Mouse (Mus musculus) midbrain, embryonic 15.5 days (tissue): ENCODE results near the gene Ssr4. TPM values are rescaled to one million over a fixed set of nuclear protein-coding genes. Genes with fewer than 3 reads are reported as not detected.
"Not testable (repeated sequence)": the region's sequence is repeated elsewhere in the genome, so short reads cannot be mapped to it uniquely, and the experiment has no call there.

ENCODE experiments used
- ATAC-seq: fragments of 200-750 bp; cut with Nextera tagmentation; replicated peaks from 2 replicates; pipeline ENCODE4 v1.8.0; 2017; ENCODE audit warnings: moderate TSS enrichment
- H3K27ac ChIP-seq: fragments of 300-500 bp; sonication (generic); 2 replicates; pipeline ENCODE4 v1.5.1; 2015; ENCODE audit warnings: mild to moderate bottlenecking, inconsistent platforms
- H3K27me3 ChIP-seq: fragments of 300-500 bp; sonication (generic); replicated peaks from 2 replicates; pipeline ENCODE4 v1.6.1; 2015; ENCODE audit warnings: inconsistent platforms
- H3K36me3 ChIP-seq: fragments of 300-500 bp; sonication (generic); replicated peaks from 2 replicates; pipeline ENCODE4 v1.6.1; 2015; ENCODE audit warnings: inconsistent platforms
- H3K4me1 ChIP-seq: fragments of 300-500 bp; sonication (generic); 2 replicates; pipeline ENCODE4 v1.6.1; 2015; ENCODE audit warnings: inconsistent platforms
- H3K4me2 ChIP-seq: fragments of 300-500 bp; sonication (generic); 2 replicates; pipeline ENCODE4 v1.6.1; 2015; ENCODE audit warnings: inconsistent platforms, mild to moderate bottlenecking, moderate library complexity
- H3K4me3 ChIP-seq: fragments of 300-500 bp; sonication (generic); 2 replicates; pipeline ENCODE4 v1.5.1; 2015; ENCODE audit warnings: mild to moderate bottlenecking, inconsistent platforms
- H3K9ac ChIP-seq: fragments of 300-500 bp; sonication (generic); 2 replicates; pipeline ENCODE4 v1.6.1; 2015; ENCODE audit warnings: mild to moderate bottlenecking, inconsistent platforms
- H3K9me3 ChIP-seq: fragments of 300-500 bp; sonication (generic); 2 replicates; pipeline ENCODE4 v1.6.1; 2016; ENCODE audit warnings: inconsistent platforms
- WGBS: fragments of 180-500 bp; shearing (Covaris S2); methylation state at CpG from one replicate; pipeline ENCODE4 v1.1.7; 2015; ENCODE audit warnings: mixed read lengths; 5-methylcytosine and 5-hydroxymethylcytosine counted together
- polyA plus RNA-seq: library from polyadenylated mRNA; unstranded; fragments of >200 nt; fragmentation: Nextera tagmentation; extraction: Ambion mirVana; gene quantifications from 2 replicates; pipeline ENCODE4 v1.2.1, GENCODE M21; 2015

Ssr4 gene
- 134 and 140 TPM in 2 replicates for polyA plus RNA-seq

GRCm38 (mm10) chrX:73786364-73787224, at the start of gene Ssr4, which contains the start of gene Idh3g:
Gene Ssr4 (plus strand): TSS chrX:73787028.
Gene Idh3g (minus strand): TSS chrX:73786897.
- H3K9ac ChIP-seq: peak within 1 kb of the TSS; percentile 63
- peaks cover 6% of the 10 kb centered on the region; the same call in 1 of the 2 replicates for H3K36me3 ChIP-seq
- H3K27ac ChIP-seq: peak within 1 kb of the TSS; percentile 90
- 26% methylated on average over 52 of the region's 52 CpGs for WGBS
- ATAC-seq: peak; percentile 98
- peaks cover 28% of the 10 kb centered on the region for H3K4me1 ChIP-seq
- peak within 1 kb of the TSS; percentile 49 for H3K4me3 ChIP-seq
- H3K9me3 ChIP-seq: no peaks in the 10 kb centered on the region
- H3K4me2 ChIP-seq: peak within 1 kb of the TSS; percentile 58
- H3K27me3 ChIP-seq: no peaks in the 10 kb centered on the region

- WGBS: 89% methylated on average over 1 of the region's 1 CpGs
Observed at GRCm38 (mm10) chrX:73738155-73738554, 48.7 kb upstream of the Ssr4 start.

GRCm38 (mm10) chrX:73739151-73739550, 47.7 kb upstream of the Ssr4 start:
- Histone ChIP-seq H3K9ac (no peak overlapping the region), H3K9me3 (no peaks in the 10 kb centered on the region), H3K36me3 (no peaks in the 10 kb centered on the region), H3K27ac (no peak overlapping the region), H3K4me2 (no peak overlapping the region), H3K4me1 (no peaks in the 10 kb centered on the region), H3K27me3 (no peaks in the 10 kb centered on the region), H3K4me3 (no peak overlapping the region)
- WGBS: 69% methylated on average over 5 of the region's 5 CpGs
- no peak for ATAC-seq

More at GRCm38 (mm10) chrX:73738155-73738554, 48.7 kb upstream of the Ssr4 start:
- no peak for ATAC-seq
- Histone ChIP-seq H3K36me3 (no peaks in the 10 kb centered on the region), H3K27me3 (no peaks in the 10 kb centered on the region), H3K4me1 (no peaks in the 10 kb centered on the region), H3K9ac (no peak overlapping the region), H3K4me2 (no peak overlapping the region), H3K27ac (no peak overlapping the region), H3K9me3 (no peaks in the 10 kb centered on the region), H3K4me3 (no peak overlapping the region)

GRCm38 (mm10) chrX:73739841-73740240, 47.0 kb upstream of the Ssr4 start:
- not testable (repeated sequence) for H3K4me2 ChIP-seq, H3K27ac ChIP-seq, H3K27me3 ChIP-seq, H3K4me3 ChIP-seq, H3K9ac ChIP-seq, H3K36me3 ChIP-seq, H3K9me3 ChIP-seq, ATAC-seq, H3K4me1 ChIP-seq
- 93% methylated on average over 7 of the region's 7 CpGs for WGBS

GRCm38 (mm10) chrX:73744774-73745481, 41.9 kb upstream of the Ssr4 start:
- Histone ChIP-seq H3K27me3 (no peaks in the 10 kb centered on the region), H3K4me3 (no peak overlapping the region), H3K9me3 (no peaks in the 10 kb centered on the region), H3K4me1 (no peaks in the 10 kb centered on the region), H3K4me2 (no peak overlapping the region), H3K27ac (no peak overlapping the region), H3K36me3 (no peaks in the 10 kb centered on the region), H3K9ac (no peak overlapping the region)
- WGBS: 88% methylated on average over 1 of the region's 1 CpGs
- no peak for ATAC-seq

GRCm38 (mm10) chrX:73748977-73749376, 37.9 kb upstream of the Ssr4 start:
- H3K4me1 ChIP-seq: no peaks in the 10 kb centered on the region
- no peak overlapping the region for H3K4me3 ChIP-seq
- H3K27me3 ChIP-seq: no peaks in the 10 kb centered on the region
- no peak for ATAC-seq
- H3K9me3 ChIP-seq: no peaks in the 10 kb centered on the region
- H3K9ac ChIP-seq: no peak overlapping the region
- 86% methylated on average over 1 of the region's 1 CpGs for WGBS
- H3K4me2 ChIP-seq: no peak overlapping the region
- no peaks in the 10 kb centered on the region for H3K36me3 ChIP-seq
- no peak overlapping the region for H3K27ac ChIP-seq

GRCm38 (mm10) chrX:73756334-73757140, 30.3 kb upstream of the Ssr4 start, which contains the start of gene Plxnb3:
Gene Plxnb3 (plus strand): TSS chrX:73757090.
- H3K27ac ChIP-seq: no peak within 1 kb of the TSS
- no peaks in the 10 kb centered on the region for H3K4me1 ChIP-seq
- ATAC-seq: no peak
- no peaks in the 10 kb centered on the region for H3K36me3 ChIP-seq
- no peaks in the 10 kb centered on the region for H3K9me3 ChIP-seq
- H3K27me3 ChIP-seq: no peaks in the 10 kb centered on the region
- H3K4me3 ChIP-seq: no peak within 1 kb of the TSS
- no peak within 1 kb of the TSS for H3K9ac ChIP-seq
- no peak within 1 kb of the TSS for H3K4me2 ChIP-seq
- 57% methylated on average over 5 of the region's 5 CpGs for WGBS

- Histone ChIP-seq H3K9me3 (no peaks in the 10 kb centered on the region), H3K27me3 (no peaks in the 10 kb centered on the region), H3K36me3 (no peaks in the 10 kb centered on the region), H3K9ac (no peak overlapping the region), H3K4me2 (no peak overlapping the region), H3K27ac (no peak overlapping the region), H3K4me3 (no peak overlapping the region), H3K4me1 (no peaks in the 10 kb centered on the region)
- no peak for ATAC-seq
- 78% methylated on average over 13 of the region's 13 CpGs for WGBS
Observed at GRCm38 (mm10) chrX:73758611-73759290, 28.1 kb upstream of the Ssr4 start.

- Histone ChIP-seq H3K27ac (no peak overlapping the region), H3K4me1 (no peaks in the 10 kb centered on the region), H3K4me3 (no peak overlapping the region), H3K4me2 (no peak overlapping the region), H3K9me3 (no peaks in the 10 kb centered on the region), H3K9ac (no peak overlapping the region), H3K36me3 (no peaks in the 10 kb centered on the region), H3K27me3 (no peaks in the 10 kb centered on the region)
- WGBS: 71% methylated on average over 1 of the region's 1 CpGs
- ATAC-seq: no peak
Observed at GRCm38 (mm10) chrX:73765311-73765710, 21.5 kb upstream of the Ssr4 start.

GRCm38 (mm10) chrX:73767267-73767666, 19.6 kb upstream of the Ssr4 start:
- no peak overlapping the region for H3K9ac ChIP-seq
- no peak overlapping the region for H3K4me3 ChIP-seq
- no peaks in the 10 kb centered on the region for H3K27me3 ChIP-seq
- H3K9me3 ChIP-seq: no peaks in the 10 kb centered on the region
- 60% methylated on average over 9 of the region's 9 CpGs for WGBS
- no peak overlapping the region for H3K4me2 ChIP-seq
- no peaks in the 10 kb centered on the region for H3K4me1 ChIP-seq
- no peaks in the 10 kb centered on the region for H3K36me3 ChIP-seq
- no peak overlapping the region for H3K27ac ChIP-seq
- no peak for ATAC-seq

- no peaks in the 10 kb centered on the region for H3K27me3 ChIP-seq
- H3K9ac ChIP-seq: no peak within 1 kb of the TSS
- ATAC-seq: peak; percentile 15; the same call in 1 of the 2 replicates
- H3K4me2 ChIP-seq: no peak within 1 kb of the TSS
- no peaks in the 10 kb centered on the region for H3K4me1 ChIP-seq
- peaks cover 3% of the 10 kb centered on the region; the same call in 1 of the 2 replicates for H3K36me3 ChIP-seq
- no peak within 1 kb of the TSS for H3K27ac ChIP-seq
- H3K9me3 ChIP-seq: no peaks in the 10 kb centered on the region
- WGBS: 55% methylated on average over 9 of the region's 9 CpGs
- H3K4me3 ChIP-seq: no peak within 1 kb of the TSS
Observed at GRCm38 (mm10) chrX:73774168-73774760, 12.6 kb upstream of the Ssr4 start, which contains the start of gene Srpk3. Gene Srpk3 (plus strand): TSS chrX:73774405.
